Mouse (Mus musculus) erythroblast, adult 5-6 weeks (primary cell): ENCODE results near the gene Ctsd. TPM values are rescaled to one million over a fixed set of nuclear protein-coding genes. Genes with fewer than 3 reads are reported as not detected.
"Not testable (repeated sequence)": the region's sequence is repeated elsewhere in the genome, so short reads cannot be mapped to it uniquely, and the experiment has no call there.

ENCODE experiments used
- ATAC-seq: replicated peaks from 2 replicates; pipeline ENCODE4 v1.8.0; 2016; ENCODE audit warnings: moderate number of reproducible peaks, mild to moderate bottlenecking, moderate TSS enrichment, inconsistent platforms; ENCODE audit not compliant: poor library complexity, low FRiP score, severe bottlenecking
- total RNA-seq, 2 experiments: library from RNA; stranded (forward) in 1 of 2; stranded (reverse) in 1 of 2; fragments of 150-400 nt in 1 of 2; fragments of 200-764, 138-1000 nt in 1 of 2; gene quantifications; 2 replicates each; pipeline versions ENCODE4 v1.2.3 to v1.2.4; 2015 to 2017; ENCODE audit warnings: low replicate concordance in 2 of 2

The Ctsd gene
- total RNA-seq, 2 experiments from 2014 or later, result 138 to 150 TPM

DNA sequence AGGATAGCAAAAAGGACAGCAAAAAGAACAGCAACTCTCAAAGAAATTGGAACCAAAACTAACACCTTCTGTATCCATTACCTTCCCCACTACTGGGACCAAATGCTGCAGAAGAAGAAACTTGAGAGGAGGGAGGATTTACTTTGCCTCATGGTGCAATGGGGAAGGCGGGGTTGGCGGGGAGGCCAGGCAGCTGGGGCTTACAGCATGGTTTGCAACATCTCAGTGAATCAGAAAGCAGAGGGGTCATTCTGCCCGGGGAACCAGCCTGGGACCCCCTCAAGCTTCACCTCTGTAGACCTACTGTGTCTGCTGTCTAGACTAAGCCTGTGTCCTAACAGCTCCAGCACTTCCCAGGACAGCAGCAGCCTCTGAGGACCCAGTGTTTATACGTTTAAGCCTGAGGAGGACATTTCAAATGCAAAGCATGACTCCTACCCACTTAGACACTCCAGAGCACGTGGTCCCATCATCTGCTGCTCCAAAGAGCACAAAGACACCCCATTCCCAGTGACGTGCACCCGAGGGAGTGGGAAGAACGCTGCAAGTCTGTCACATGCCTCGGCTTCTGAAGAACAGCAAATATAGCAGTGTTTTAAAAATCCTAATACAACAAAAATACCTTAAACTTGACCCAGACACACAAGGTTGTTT, 38.4 kb downstream of the Ctsd start:
- no peak for ATAC-seq

DNA sequence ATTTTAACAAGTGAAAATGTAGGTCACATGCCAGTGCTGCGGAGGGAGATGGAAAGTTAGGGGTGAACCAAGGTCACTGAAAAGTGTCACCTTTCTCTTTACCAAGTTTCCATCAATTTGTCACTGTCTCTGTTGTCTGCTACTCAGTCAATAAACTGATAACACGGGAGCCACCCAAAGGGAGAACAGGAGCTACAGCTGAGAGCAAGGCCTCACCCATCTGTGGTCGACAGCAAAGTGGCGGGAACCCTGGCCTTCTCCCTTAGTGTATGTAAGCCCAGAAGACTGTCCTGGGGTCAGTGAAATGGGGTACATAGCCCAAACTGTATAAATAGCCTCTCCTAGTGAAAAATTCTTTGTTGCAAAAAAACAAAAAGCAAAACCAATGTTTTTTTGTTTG, 40.3 kb downstream of the Ctsd start:
- 0 out of 2 replicates have a peak, but pooled peaks have one; percentile 42 for ATAC-seq

DNA sequence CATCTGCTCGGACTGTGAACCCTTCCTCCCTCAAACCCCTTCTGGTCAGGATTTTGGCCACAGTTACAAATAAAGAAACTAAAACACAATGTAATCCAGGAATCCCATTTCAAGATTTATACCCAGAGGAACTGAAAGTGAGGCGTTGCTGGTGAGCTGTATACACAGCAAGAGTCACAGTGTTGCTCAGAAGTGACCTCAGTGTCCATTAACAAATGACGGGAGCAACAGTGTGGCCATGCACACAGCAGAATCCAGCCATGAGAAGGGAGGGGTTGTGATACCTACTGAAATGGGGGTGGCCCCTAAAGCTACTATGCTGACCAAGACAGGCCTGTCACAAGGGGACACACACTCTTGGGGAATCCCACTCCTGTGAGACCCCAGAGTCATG, 45.6 kb downstream of the Ctsd start:
- ATAC-seq, result no peak

DNA sequence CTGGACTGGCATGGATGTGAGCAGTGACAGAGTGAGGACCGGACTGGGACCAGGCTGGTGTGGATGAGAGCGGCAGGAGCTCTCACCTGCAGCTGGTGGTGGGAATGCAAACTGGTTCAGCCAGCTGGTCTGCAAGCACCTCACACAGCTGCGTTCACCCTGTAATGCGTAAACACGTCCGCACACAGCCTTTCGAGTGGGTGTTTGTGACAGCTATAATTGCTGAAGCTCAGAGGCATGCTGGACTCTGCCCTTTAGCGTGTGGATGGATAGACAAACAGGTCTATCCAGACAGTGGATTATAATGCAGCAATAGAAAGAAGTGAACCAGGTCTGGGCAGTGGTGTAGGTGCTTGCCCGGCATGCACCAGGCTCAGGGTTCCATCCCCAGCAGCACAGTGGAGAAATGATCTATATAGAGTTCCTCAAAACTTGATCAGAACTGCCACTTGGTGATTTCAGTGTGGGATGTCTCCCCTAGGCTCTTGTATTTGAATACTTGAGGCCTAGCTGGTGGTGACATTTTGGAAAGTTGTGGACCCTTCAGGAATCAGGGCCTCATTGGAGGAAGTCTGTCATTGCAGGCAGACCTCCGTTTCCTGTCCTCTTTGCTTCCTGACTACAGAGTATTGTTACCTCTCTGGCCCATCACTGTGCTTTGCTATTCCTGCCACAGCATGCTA, 46.1 kb downstream of the Ctsd start:
- ATAC-seq, result no peak

DNA sequence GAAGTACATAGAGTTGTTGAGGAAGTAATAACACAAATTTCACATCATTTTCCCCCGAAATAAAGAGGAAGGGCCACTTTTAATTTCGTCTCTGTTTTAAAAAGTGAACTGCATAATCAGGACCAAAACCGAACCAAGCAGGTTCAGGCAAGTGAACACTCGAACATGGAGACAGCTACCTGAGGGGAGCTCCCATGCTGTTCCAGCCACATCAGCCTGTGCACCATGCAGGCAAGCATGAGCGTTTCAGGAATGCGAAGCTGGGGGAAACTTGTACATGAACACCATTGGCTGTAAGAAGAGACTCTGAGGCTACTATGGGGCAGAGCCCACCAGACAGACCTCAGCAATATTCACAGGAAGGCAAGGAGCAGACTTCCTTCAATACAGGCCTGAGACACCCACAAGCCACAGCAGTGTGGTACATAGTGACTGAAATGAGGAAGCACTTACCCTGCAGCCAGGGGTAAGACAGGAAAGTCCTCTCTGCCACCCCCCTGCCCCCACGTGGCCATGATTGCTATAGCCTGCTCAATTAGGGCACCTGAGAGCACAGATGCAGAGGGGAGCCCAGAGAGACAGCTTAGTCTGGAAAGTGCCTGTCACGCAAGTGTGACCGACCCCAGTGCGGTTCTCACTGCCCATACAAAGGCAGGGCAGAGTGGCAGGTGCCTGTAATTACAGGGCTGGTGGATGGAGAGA, 47.4 kb downstream of the Ctsd start:
- ATAC-seq, result 0 out of 2 replicates have a peak, but pooled peaks have one; percentile 25

DNA sequence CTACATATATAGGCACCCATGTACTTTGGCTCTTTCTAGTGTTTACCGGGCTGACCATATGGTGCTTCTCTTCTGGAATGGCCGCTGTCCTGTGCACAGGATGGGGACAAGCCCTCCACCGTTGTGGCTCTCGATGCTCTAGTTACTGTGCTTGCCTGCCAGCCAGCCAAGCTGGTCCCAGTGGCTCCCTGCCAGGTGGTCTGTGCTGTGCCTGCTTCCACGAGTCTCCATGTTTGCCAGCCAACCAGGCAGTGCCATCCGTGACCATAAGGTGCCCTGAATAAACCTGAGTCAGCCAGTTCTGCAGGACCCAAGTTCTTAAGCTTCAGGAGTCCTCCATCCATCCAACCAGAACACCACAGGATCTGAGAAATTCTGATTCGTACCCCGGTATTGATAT, 52.7 kb downstream of the Ctsd start:
- ATAC-seq, result no peak

DNA sequence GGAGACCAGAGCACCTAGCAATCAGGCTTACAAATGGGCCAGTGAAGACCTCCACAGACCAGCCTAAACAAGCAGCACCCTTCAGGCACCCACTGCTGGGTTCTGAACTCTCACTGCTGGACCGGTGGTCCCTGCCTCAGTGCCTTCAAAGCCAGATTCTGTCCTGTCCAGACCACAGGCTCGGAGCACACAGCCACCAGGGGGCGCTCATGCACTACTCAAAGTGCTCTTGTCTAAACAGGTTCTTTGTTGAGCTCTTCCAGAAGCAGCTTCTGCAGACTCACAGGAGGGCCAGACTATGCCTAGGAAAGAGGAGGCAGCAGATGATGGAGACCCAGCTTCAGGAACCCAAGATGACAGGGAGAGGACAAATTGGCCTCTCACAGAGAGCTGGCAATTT, 53.6 kb downstream of the Ctsd start:
- peak; percentile 62 for ATAC-seq

DNA sequence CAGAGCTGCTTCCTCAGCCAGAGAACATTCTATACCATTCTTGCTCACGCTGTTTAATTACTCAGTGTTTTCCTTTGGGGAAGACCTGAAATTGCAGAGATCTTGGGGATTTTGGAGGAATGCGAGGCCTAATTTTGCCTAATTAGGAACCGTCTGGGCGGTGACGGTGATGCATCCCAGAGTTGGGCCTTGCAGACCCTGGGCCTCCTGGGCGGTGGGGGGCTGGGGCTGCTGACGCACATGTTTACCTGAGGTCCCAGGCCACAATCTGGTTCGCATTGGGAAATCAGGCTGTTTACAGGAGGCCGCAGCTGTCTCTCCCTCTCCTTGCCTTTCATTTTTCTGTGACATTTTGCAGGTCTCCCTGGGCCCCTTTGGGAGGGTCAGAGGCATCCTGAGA, 55.1 kb downstream of the Ctsd start:
- ATAC-seq, result not testable (repeated sequence)

DNA sequence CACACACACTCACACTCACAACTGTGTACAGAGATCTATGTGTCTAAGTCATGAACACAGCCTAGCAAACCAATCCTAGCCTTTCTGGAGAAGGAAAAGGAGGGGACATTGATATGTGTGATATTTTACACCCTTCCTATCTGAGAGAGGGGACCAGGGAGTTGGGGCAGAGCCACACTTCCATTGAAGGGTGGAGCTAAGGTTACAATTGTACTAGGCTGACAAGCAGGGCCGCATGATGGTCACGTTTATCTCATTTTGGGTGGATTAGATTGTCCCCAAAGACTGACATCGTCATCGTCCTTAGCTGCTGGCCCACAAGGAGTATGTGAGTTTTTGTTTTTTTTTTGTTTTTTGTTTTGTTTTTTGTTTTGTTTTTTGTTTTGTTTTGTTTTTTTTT, 56.6 kb downstream of the Ctsd start:
- ATAC-seq, result no peak

DNA sequence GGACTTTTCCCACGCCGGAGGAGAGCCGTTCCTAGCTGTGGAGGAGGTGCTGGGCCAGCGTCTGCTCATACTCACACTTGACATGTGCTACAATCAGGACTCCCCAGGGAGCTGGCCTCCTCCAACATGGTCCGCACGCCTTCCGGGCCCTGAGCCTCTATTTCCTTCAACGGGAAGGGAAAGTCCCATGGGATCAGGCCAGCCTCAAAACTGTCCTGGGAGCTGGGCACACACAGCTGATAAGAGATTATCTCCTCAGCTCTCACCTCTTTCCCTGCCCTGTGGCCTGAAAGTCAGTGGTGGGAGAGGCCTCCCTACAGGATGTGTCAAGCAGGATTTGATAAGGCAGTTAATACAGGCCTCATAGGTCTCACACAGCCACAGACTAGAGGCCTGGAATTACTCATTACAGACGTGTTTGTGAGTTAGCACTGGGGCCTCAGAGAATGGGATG, 57.5 kb downstream of the Ctsd start:
- no peak for ATAC-seq

DNA sequence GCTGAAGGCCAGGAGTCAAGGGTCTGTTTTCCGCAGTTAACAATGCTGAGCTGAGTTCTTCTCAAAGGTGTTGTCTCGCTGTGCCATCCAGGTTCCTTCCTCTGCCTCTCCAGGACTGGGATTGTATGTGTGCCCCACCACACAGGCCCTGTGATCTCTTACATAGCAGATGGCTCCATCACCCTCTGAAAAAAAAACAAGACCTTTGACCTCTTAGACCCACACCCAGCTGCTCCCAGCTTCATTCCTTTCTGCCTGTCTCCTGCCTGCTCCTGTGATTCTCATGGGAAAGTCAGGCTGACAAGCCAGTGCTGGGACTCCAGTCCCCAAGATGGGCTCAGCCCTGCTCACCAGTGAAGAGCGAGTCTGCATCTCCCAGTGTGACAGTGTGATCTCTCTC, 59.3 kb downstream of the Ctsd start:
- ATAC-seq, result no peak

DNA sequence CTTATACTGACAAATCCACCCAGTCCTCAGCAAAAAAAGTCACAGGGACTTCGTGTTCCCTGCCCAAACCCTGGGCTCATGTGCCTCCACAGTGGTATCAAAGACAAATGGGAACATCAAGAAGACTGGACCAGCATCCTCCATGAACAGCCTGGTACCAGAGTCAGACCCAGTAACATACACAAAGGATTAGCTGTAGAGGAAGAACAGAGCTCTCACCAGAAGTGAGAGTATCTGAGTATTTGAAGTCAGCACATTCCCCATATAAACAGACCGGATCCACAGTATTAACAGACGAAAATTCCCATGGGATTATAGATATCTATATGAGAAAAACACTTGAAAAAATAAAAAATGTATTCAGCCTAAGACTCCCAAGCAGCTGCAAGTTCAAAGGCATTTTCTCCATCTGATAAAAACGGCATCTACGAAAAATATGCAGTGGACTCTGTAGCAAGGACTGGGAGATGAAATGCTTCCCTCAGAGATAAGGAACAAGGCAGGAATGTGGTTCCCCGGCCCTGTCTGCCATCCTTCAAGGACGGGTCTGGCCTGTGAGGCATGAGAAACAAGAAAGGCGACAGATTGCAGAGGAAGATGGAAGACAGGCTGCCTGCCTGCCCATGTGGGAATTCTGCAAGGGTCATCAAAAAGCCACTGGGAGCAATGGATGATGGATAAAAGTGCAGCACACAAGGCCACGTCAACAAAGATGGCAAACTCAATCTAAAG, 61.0 kb downstream of the Ctsd start:
- no peak for ATAC-seq

Other genes with a start within 250 kb of the Ctsd start
- not detected in 2 replicates for gene Gm45337, start 243.4 kb downstream of the Ctsd start, total RNA-seq (2015; ENCODE audit: low replicate concordance)
- not detected in 2 replicates for gene Gm45337, start 243.4 kb downstream of the Ctsd start, total RNA-seq (2017; ENCODE audit: low replicate concordance)
- gene Gm29735, start 230.9 kb downstream of the Ctsd start, total RNA-seq (2015; ENCODE audit: low replicate concordance), result not detected in 2 replicates
- gene Gm29735, start 230.9 kb downstream of the Ctsd start, total RNA-seq (2017; ENCODE audit: low replicate concordance), result not detected in 2 replicates
- not detected in 2 replicates for gene Gm4553, start 222.3 kb downstream of the Ctsd start, total RNA-seq (2015; ENCODE audit: low replicate concordance)
- gene Gm4553, start 222.3 kb downstream of the Ctsd start, total RNA-seq (2017; ENCODE audit: low replicate concordance), result not detected in 2 replicates
- gene Krtap5-2, start 212.0 kb downstream of the Ctsd start, total RNA-seq (2015; ENCODE audit: low replicate concordance), result not detected in 2 replicates
- not detected in 2 replicates for gene Krtap5-2, start 212.0 kb downstream of the Ctsd start, total RNA-seq (2017; ENCODE audit: low replicate concordance)
- gene Gm10153, start 197.6 kb downstream of the Ctsd start, total RNA-seq (2015; ENCODE audit: low replicate concordance), result not detected in 2 replicates
- gene Gm10153, start 197.6 kb downstream of the Ctsd start, total RNA-seq (2017; ENCODE audit: low replicate concordance), result not detected in 2 replicates
- not detected in 2 replicates for gene Krtap5-3, start 186.7 kb downstream of the Ctsd start, total RNA-seq (2015; ENCODE audit: low replicate concordance)
- not detected in 2 replicates for gene Krtap5-3, start 186.7 kb downstream of the Ctsd start, total RNA-seq (2017; ENCODE audit: low replicate concordance)
- not detected in 2 replicates for gene Gm7579, start 176.2 kb downstream of the Ctsd start, total RNA-seq (2015; ENCODE audit: low replicate concordance)
- gene Gm7579, start 176.2 kb downstream of the Ctsd start, total RNA-seq (2017; ENCODE audit: low replicate concordance), result not detected in 2 replicates
- gene Krtap5-5, start 158.1 kb downstream of the Ctsd start, total RNA-seq (2015; ENCODE audit: low replicate concordance), result not detected in 2 replicates
- not detected in 2 replicates for gene Krtap5-5, start 158.1 kb downstream of the Ctsd start, total RNA-seq (2017; ENCODE audit: low replicate concordance)
- gene Gm40460, start 147.0 kb downstream of the Ctsd start, total RNA-seq (2015; ENCODE audit: low replicate concordance), result not detected in 2 replicates
- not detected in 2 replicates for gene Gm40460, start 147.0 kb downstream of the Ctsd start, total RNA-seq (2017; ENCODE audit: low replicate concordance)
- gene Gm2431, start 129.7 kb downstream of the Ctsd start, total RNA-seq (2015; ENCODE audit: low replicate concordance), result not detected in 2 replicates
- not detected in 2 replicates for gene Gm2431, start 129.7 kb downstream of the Ctsd start, total RNA-seq (2017; ENCODE audit: low replicate concordance)
- gene Gm4559, start 113.7 kb downstream of the Ctsd start, total RNA-seq (2015; ENCODE audit: low replicate concordance), result not detected in 2 replicates
- gene Gm4559, start 113.7 kb downstream of the Ctsd start, total RNA-seq (2017; ENCODE audit: low replicate concordance), result not detected in 2 replicates
- gene Krtap5-1, start 90.9 kb downstream of the Ctsd start, total RNA-seq (2015; ENCODE audit: low replicate concordance), result not detected in 2 replicates
- gene Krtap5-1, start 90.9 kb downstream of the Ctsd start, total RNA-seq (2017; ENCODE audit: low replicate concordance), result not detected in 2 replicates
- not detected in 2 replicates for gene Krtap5-4, start 84.5 kb downstream of the Ctsd start, total RNA-seq (2015; ENCODE audit: low replicate concordance)
- gene Krtap5-4, start 84.5 kb downstream of the Ctsd start, total RNA-seq (2017; ENCODE audit: low replicate concordance), result not detected in 2 replicates
- gene Ifitm10, start 14.3 kb downstream of the Ctsd start, total RNA-seq (2015; ENCODE audit: low replicate concordance), result 1.0 and 1.2 TPM in 2 replicates
- 0.42 TPM in 1 of 2 replicates, not detected in the other for gene Ifitm10, start 14.3 kb downstream of the Ctsd start, total RNA-seq (2017; ENCODE audit: low replicate concordance)
- gene Gm49369, start 5.4 kb downstream of the Ctsd start, total RNA-seq (2015; ENCODE audit: low replicate concordance), result not detected in 2 replicates
- 121 and 215 TPM in 2 replicates for gene Gm49369, start 5.4 kb downstream of the Ctsd start, total RNA-seq (2017; ENCODE audit: low replicate concordance)
- gene Syt8, start 46.8 kb upstream of the Ctsd start, total RNA-seq (2015; ENCODE audit: low replicate concordance), result not detected in 2 replicates
- gene Syt8, start 46.8 kb upstream of the Ctsd start, total RNA-seq (2017; ENCODE audit: low replicate concordance), result not detected in 2 replicates
- 19.6 TPM in 1 of 2 replicates, not detected in the other for gene Tnni2, start 53.8 kb upstream of the Ctsd start, total RNA-seq (2015; ENCODE audit: low replicate concordance)
- 2.0 and 6.4 TPM in 2 replicates for gene Tnni2, start 53.8 kb upstream of the Ctsd start, total RNA-seq (2017; ENCODE audit: low replicate concordance)
- gene Lsp1, start 72.8 kb upstream of the Ctsd start, total RNA-seq (2015; ENCODE audit: low replicate concordance), result 119 and 155 TPM in 2 replicates
- gene Lsp1, start 72.8 kb upstream of the Ctsd start, total RNA-seq (2017; ENCODE audit: low replicate concordance), result 98.7 and 120 TPM in 2 replicates
- not detected in 2 replicates for gene Tnnt3, start 110.8 kb upstream of the Ctsd start, total RNA-seq (2015; ENCODE audit: low replicate concordance)
- 2.0 TPM in 1 of 2 replicates, not detected in the other for gene Tnnt3, start 110.8 kb upstream of the Ctsd start, total RNA-seq (2017; ENCODE audit: low replicate concordance)
- gene Mrpl23, start 144.6 kb upstream of the Ctsd start, total RNA-seq (2015; ENCODE audit: low replicate concordance), result not detected in 2 replicates
- 3.7 and 8.1 TPM in 2 replicates for gene Mrpl23, start 144.6 kb upstream of the Ctsd start, total RNA-seq (2017; ENCODE audit: low replicate concordance)